In the genomic region with DNA sequence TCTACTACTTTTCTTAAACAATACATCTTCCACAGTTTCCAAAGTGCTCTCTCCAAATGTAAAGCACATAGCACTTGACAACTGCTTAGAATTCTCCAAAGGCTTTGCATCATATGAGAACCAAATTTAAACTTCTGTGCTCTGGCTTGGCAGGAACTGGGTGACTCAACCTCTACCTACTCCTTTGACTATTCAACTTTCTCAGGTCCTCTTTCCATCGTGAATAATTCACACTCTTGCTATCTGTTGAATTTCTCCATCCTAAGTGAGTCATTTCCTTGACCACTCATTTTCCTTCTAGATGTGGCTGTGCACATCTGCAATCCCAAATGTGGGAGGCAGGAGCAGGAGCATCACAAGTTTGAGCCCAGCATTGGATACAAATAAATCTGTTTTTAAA, we compare ENCODE assay signal across 20 mouse cellular contexts. TPM values are rescaled to one million over a fixed set of nuclear protein-coding genes. Genes with fewer than 3 reads are reported as not detected.
DNase-seq lines count a peak whose midpoint lies in the region; ATAC-seq lines count a peak whose summit lies in the region.
"Had no signal": no experiment of that assay in that cellular context is flagged by ENCODE, and none has a peak within 500 bp of the region (broad histone marks: within the 10 kb centered on the region; RNA-seq: fewer than 3 reads in every experiment).

No protein-coding gene starts in this region.

- no peaks in the 10 kb centered on the region for H3K9me3 ChIP-seq in midbrain, embryonic 10.5 days (replicated peaks)
- H3K9me3 ChIP-seq: embryonic facial prominence, embryonic 12.5 days; forebrain, embryonic 10.5 days; forebrain, embryonic 12.5 days; G1E had no signal

- H3K4me3 ChIP-seq in midbrain, embryonic 10.5 days: no peak overlapping the region
- H3K4me3 ChIP-seq: embryonic facial prominence, embryonic 12.5 days; forebrain, embryonic 10.5 days; forebrain, embryonic 12.5 days had no signal

- peak; percentile 80 for ATAC-seq in frontal cortex, adult (ENCODE audit: low TSS enrichment)
- ATAC-seq: forebrain, embryonic 14.5 days had no signal

- peaks cover 5% of the 10 kb centered on the region for H3K4me1 ChIP-seq in midbrain, embryonic 10.5 days
- H3K4me1 ChIP-seq: embryonic facial prominence, embryonic 12.5 days had no signal

- H3K27ac ChIP-seq in midbrain, embryonic 10.5 days (replicated peaks): no peak overlapping the region
- H3K27ac ChIP-seq: embryonic facial prominence, embryonic 12.5 days; forebrain, embryonic 10.5 days; forebrain, embryonic 12.5 days had no signal

- no peaks in the 10 kb centered on the region for H3K27me3 ChIP-seq in midbrain, embryonic 10.5 days (ENCODE audit: low read depth, poor library complexity, severe bottlenecking)
- H3K27me3 ChIP-seq: embryonic facial prominence, embryonic 12.5 days; forebrain, embryonic 12.5 days had no signal

- H3K36me3 ChIP-seq in midbrain, embryonic 10.5 days: no peaks in the 10 kb centered on the region
- H3K36me3 ChIP-seq: embryonic facial prominence, embryonic 12.5 days; forebrain, embryonic 10.5 days; forebrain, embryonic 12.5 days; G1E had no signal

- 65% methylated on average over 1 of the region's 1 CpGs for WGBS in midbrain, embryonic 10.5 days

- no peak for DNase-seq in frontal cortex, postnatal 25 days (ENCODE audit: low spot score in 2 of 2)
- DNase-seq in 3T3-L1 (ENCODE audit: low read depth, low spot score) (peak; percentile 43), NIH3T3 (ENCODE audit: low read depth) (peak; percentile 1)
- no peak for DNase-seq in midbrain, embryonic 10.5 days (ENCODE audit: low spot score)
- no peak for DNase-seq in cerebellum, adult 11-12 months
- DNase-seq: adrenal gland, adult 2 months; adrenal gland, postnatal 10 days; adrenal gland, postnatal 25 days; cerebellum, adult 18-20 months; cerebellum, adult 8-10 months; cerebellum, adult 9-11 months; cerebellum, postnatal 14 days; cerebellum, postnatal 36 days had no signal

RNA-seq across cellular contexts. Expression of a gene that starts 28.4 kb away (rescaled TPM):
- 0.34 and 0.44 TPM in 2 replicates for polyA plus RNA-seq in midbrain, embryonic 10.5 days (2016; fragmentation: Nextera tagmentation; extraction: Ambion mirVana)
- polyA plus RNA-seq: C2C12, G1E had no signal

Comparison
In these comparisons a context has a peak if more than half of its experiments do, and no peak if none do; other contexts are left out.
1. DNase-seq: peak in 3T3-L1 (single experiment) and NIH3T3 (single experiment); none in frontal cortex, postnatal 25 days (0 of 2), midbrain, embryonic 10.5 days (single experiment) and cerebellum, adult 11-12 months (single experiment).